ENCODE assay signal across 8 mouse cellular contexts in genomic region chr1:23382037-23382436, GRCm38 (mm10). TPM values are rescaled to one million over a fixed set of nuclear protein-coding genes. Genes with fewer than 3 reads are reported as not detected.
DNase-seq lines count a peak whose midpoint lies in the region; ATAC-seq and TF ChIP-seq lines count a peak whose summit lies in the region.

No protein-coding gene starts in this region.

- H3K27me3 ChIP-seq in embryonic facial prominence, embryonic 12.5 days, result no peaks in the 10 kb centered on the region
- H3K27me3 ChIP-seq in intestine, embryonic 16.5 days (replicated peaks; ENCODE audit: control insufficient read depth, insufficient read depth, low read length), result no peaks in the 10 kb centered on the region
- no peaks in the 10 kb centered on the region for H3K27me3 ChIP-seq in neural tube, embryonic 14.5 days (ENCODE audit: control insufficient read depth, insufficient read depth, low read length)

- peak overlapping the region; percentile 85 for H3K4me2 ChIP-seq in embryonic facial prominence, embryonic 12.5 days (replicated peaks)
- H3K4me2 ChIP-seq in intestine, embryonic 16.5 days (ENCODE audit: low read depth, low read length), result peak overlapping the region; percentile 99
- peak overlapping the region; percentile 80 for H3K4me2 ChIP-seq in neural tube, embryonic 14.5 days (ENCODE audit: low read depth, low read length)

- DNase-seq in left cerebral cortex, adult 2 months (ENCODE audit: extremely low spot score in 1 of 2, low spot score in 2 of 2), result no peak
- no peak for DNase-seq in left cerebral cortex, adult 11 months (ENCODE audit: low spot score)
- DNase-seq in cerebellum, postnatal 25 days, result no peak
- no peak for DNase-seq in thymus, adult 18-20 months
- DNase-seq in layer of hippocampus, postnatal 10 days (ENCODE audit: low spot score in 2 of 2), result no peak

- no peaks in the 10 kb centered on the region for H3K9me3 ChIP-seq in embryonic facial prominence, embryonic 12.5 days
- H3K9me3 ChIP-seq in intestine, embryonic 16.5 days (ENCODE audit: control insufficient read depth, low read length), result no peaks in the 10 kb centered on the region
- no peaks in the 10 kb centered on the region for H3K9me3 ChIP-seq in neural tube, embryonic 14.5 days (ENCODE audit: control insufficient read depth, low read length)

- no peaks in the 10 kb centered on the region for H3K36me3 ChIP-seq in embryonic facial prominence, embryonic 12.5 days
- no peaks in the 10 kb centered on the region for H3K36me3 ChIP-seq in intestine, embryonic 16.5 days (ENCODE audit: control insufficient read depth, insufficient read depth, low read length)
- no peaks in the 10 kb centered on the region for H3K36me3 ChIP-seq in neural tube, embryonic 14.5 days (ENCODE audit: control insufficient read depth, insufficient read depth, low read length)

- peak overlapping the region; percentile 90 for H3K4me3 ChIP-seq in left cerebral cortex, adult 2 months
- H3K4me3 ChIP-seq in embryonic facial prominence, embryonic 12.5 days, result peak overlapping the region; percentile 83
- peak overlapping the region; percentile 77 for H3K4me3 ChIP-seq in intestine, embryonic 16.5 days (ENCODE audit: low read length)
- H3K4me3 ChIP-seq in neural tube, embryonic 14.5 days (ENCODE audit: low read depth, low read length), result peak overlapping the region; percentile 81

- 14% methylated on average over 9 of the region's 9 CpGs for WGBS in embryonic facial prominence, embryonic 12.5 days
- WGBS in intestine, embryonic 16.5 days, result 20% methylated on average over 9 of the region's 9 CpGs
- 17% methylated on average over 9 of the region's 9 CpGs for WGBS in neural tube, embryonic 14.5 days

- no peak for TF ChIP-seq CTCF in left cerebral cortex, adult 2 months (IDR thresholded peaks at IDR 0.05)

- H3K4me1 ChIP-seq in embryonic facial prominence, embryonic 12.5 days, result peaks cover 18% of the 10 kb centered on the region; the same call in 1 of the 2 replicates
- H3K4me1 ChIP-seq in intestine, embryonic 16.5 days (ENCODE audit: control insufficient read depth, insufficient read depth, low read length), result peaks cover 2% of the 10 kb centered on the region; the same call in 1 of the 2 replicates
- H3K4me1 ChIP-seq in neural tube, embryonic 14.5 days (ENCODE audit: control insufficient read depth, insufficient read depth, low read length), result peaks cover 22% of the 10 kb centered on the region

- H3K27ac ChIP-seq in left cerebral cortex, adult 2 months, result peak overlapping the region; percentile 95
- H3K27ac ChIP-seq in embryonic facial prominence, embryonic 12.5 days, result no peak overlapping the region
- H3K27ac ChIP-seq in intestine, embryonic 16.5 days (ENCODE audit: low read length), result no peak overlapping the region
- no peak overlapping the region for H3K27ac ChIP-seq in neural tube, embryonic 14.5 days (ENCODE audit: low read depth, low read length)

- peak overlapping the region; percentile 87; the same call in 1 of the 2 replicates for H3K9ac ChIP-seq in embryonic facial prominence, embryonic 12.5 days
- H3K9ac ChIP-seq in intestine, embryonic 16.5 days (ENCODE audit: low read depth, low read length), result 0 out of 2 replicates have a peak overlapping the region, but pooled peaks have one; percentile 86
- H3K9ac ChIP-seq in neural tube, embryonic 14.5 days (replicated peaks; ENCODE audit: low read depth, low read length), result no peak overlapping the region; the same call in 1 of the 2 replicates

- no peak for ATAC-seq in embryonic facial prominence, embryonic 12.5 days (ENCODE audit: insufficient number of reproducible peaks, insufficient read depth, low FRiP score, low TSS enrichment)
- ATAC-seq in intestine, embryonic 16.5 days, result no peak
- ATAC-seq in neural tube, embryonic 14.5 days (ENCODE audit: low read depth), result no peak

- intact Hi-C loops in left cerebral cortex, adult 2 months (cut with DNase I), result loop anchor here (2.0 kb wide), 1 partner anchor 113 kb away; no protein-coding TSS in a partner anchor

RNA-seq across cellular contexts. Expression of gene Ogfrl1, which starts 15.5 kb away (rescaled TPM):
- total RNA-seq in left cerebral cortex, adult 2 months (2021), result 10 to 100 TPM; 75.4 to 76.6 TPM
- 11.7 and 17.7 TPM in 2 replicates for polyA plus RNA-seq in embryonic facial prominence, embryonic 12.5 days (2016; fragmentation: Nextera tagmentation; extraction: Ambion mirVana)
- polyA plus RNA-seq in intestine, embryonic 16.5 days (2015; fragmentation: Nextera tagmentation; extraction: Ambion mirVana), result 1.6 and 1.9 TPM in 2 replicates
- 20.3 and 27.1 TPM in 2 replicates for polyA plus RNA-seq in neural tube, embryonic 14.5 days (2014; fragmentation: Nextera tagmentation; extraction: Ambion mirVana)
- 10 to 100 TPM; 71.3 to 90.3 TPM for total RNA-seq in layer of hippocampus, postnatal 10 days (2021)
